Mouse (Mus musculus): ENCODE measurements around the gene Ogg1. TPM values are rescaled to one million over a fixed set of nuclear protein-coding genes. Genes with fewer than 3 reads are reported as not detected.

Ogg1 gene
- polyA plus RNA-seq, 2 experiments = 4.5 to 8.0 TPM

DNA sequence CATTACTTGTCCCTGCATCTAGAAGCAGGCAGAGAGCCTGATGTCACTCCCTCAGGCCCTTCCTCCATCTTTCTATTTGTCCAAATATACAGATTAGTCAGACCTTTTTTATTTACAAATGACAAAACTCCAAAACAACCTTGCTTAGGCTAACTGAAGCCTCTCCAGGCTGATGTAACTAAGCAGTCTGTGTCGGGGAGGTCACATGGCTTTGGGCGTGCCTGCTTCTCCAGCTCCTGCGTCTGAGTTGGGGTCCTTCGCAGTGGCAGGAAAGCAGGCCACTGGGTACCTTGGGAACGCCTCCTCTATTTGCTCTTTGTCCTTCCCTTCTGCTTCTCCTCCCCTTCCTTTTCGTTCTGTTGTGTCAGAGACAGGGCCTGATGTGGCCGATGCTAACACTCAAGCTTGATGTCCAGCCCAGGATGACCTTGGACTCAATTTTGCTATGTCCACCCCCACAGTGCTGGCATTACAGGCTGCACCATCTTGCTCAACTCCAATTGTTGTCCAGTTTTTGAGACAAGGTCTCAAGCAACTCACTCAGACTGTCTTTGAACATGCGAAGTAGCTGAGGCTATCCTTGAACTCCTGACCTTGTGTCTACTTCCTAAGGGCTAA is 37.9 kb downstream of the Ogg1 start:
- H3K9me3 ChIP-seq (ENCODE audit: control insufficient read depth, low read length) = no peaks in the 10 kb centered on the region
- H3K27ac ChIP-seq = no peak overlapping the region
- no peak overlapping the region for H3K9ac ChIP-seq (replicated peaks)
- peaks cover 8% of the 10 kb centered on the region for H3K36me3 ChIP-seq (replicated peaks; ENCODE audit: control insufficient read depth, insufficient read depth, low read depth)
- WGBS (ENCODE audit: insufficient replicate concordance) = 60% methylated on average over 8 of the region's 8 CpGs
- TF ChIP-seq CTCF (IDR thresholded peaks at IDR 0.05; ENCODE audit: low read depth) (no peak), EP300 (IDR thresholded peaks at IDR 0.05; ENCODE audit: low read depth) (no peak)
- DNase-seq (ENCODE audit: low read depth in 3 of 3, low spot score in 3 of 3) (no peak), ATAC-seq (ENCODE audit: insufficient read depth) (no peak)
- no peaks in the 10 kb centered on the region for H3K27me3 ChIP-seq (ENCODE audit: control insufficient read depth, insufficient read depth, low read length)
- H3K4me3 ChIP-seq (ENCODE audit: insufficient read depth in 1 of 2, low read depth in 2 of 2, low read length in 2 of 2) = no peak overlapping the region
- H3K4me1 ChIP-seq (replicated peaks; ENCODE audit: control insufficient read depth in 2 of 2, insufficient read depth in 2 of 2, low read length in 1 of 2) = no peaks in the 10 kb centered on the region
- no peak overlapping the region for H3K4me2 ChIP-seq (ENCODE audit: low read depth)

DNA sequence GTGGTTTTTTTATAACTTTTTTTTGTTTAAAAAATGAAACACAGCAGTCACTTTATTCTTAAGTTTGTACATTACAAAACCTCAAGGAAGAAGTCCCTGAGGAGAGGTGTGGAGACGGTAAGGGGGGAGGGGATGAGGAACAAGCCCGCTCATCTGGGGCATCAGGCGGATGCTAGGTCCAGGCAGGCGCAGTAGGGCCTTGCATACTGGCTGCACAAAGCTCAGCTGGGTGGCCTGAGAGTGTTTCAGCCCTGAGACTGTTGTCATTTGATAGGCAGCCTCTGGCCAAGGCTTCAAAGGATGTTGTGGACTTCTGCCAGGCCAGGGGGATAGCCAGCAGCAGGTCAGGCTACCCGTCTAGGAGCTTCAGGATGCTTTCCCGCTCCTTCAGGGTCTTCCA is 39.9 kb downstream of the Ogg1 start:
- H3K27ac ChIP-seq = no peak overlapping the region
- no peaks in the 10 kb centered on the region for H3K9me3 ChIP-seq (ENCODE audit: control insufficient read depth, low read length)
- no peak overlapping the region for H3K9ac ChIP-seq (replicated peaks)
- no peaks in the 10 kb centered on the region for H3K27me3 ChIP-seq (ENCODE audit: control insufficient read depth, insufficient read depth, low read length)
- TF ChIP-seq EP300 (IDR thresholded peaks at IDR 0.05; ENCODE audit: low read depth) = no peak
- no peak for TF ChIP-seq CTCF (IDR thresholded peaks at IDR 0.05; ENCODE audit: low read depth)
- H3K4me1 ChIP-seq (replicated peaks; ENCODE audit: control insufficient read depth in 2 of 2, insufficient read depth in 2 of 2, low read length in 1 of 2) = no peaks in the 10 kb centered on the region
- WGBS (ENCODE audit: insufficient replicate concordance) = 82% methylated on average over 6 of the region's 6 CpGs
- ATAC-seq (ENCODE audit: insufficient read depth) (no peak), DNase-seq (ENCODE audit: low read depth in 3 of 3, low spot score in 3 of 3) (no peak)
- H3K36me3 ChIP-seq (replicated peaks; ENCODE audit: control insufficient read depth, insufficient read depth, low read depth) = peaks cover 21% of the 10 kb centered on the region
- no peak overlapping the region for H3K4me3 ChIP-seq (ENCODE audit: insufficient read depth in 1 of 2, low read depth in 2 of 2, low read length in 2 of 2)
- no peak overlapping the region for H3K4me2 ChIP-seq (ENCODE audit: low read depth)

DNA sequence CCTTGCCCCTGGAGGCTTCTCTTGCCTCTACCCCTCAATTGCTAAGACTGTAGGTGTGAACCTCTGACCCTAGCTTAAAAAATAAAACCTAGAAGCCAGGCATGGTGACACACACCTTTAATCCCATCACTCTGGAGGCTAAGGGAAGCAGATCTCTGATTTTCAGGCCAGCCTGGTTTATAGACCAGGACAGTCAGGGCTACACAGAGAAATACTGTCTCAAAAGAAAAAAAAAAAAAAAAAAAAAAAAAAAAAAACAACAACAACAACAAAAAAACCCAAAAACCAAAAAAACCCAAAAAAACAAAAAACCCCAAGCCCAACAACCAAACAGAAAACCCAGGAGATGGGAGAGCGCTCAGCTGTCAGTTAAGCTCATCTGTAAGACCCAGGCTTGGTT is 40.8 kb downstream of the Ogg1 start:
- H3K4me3 ChIP-seq (ENCODE audit: insufficient read depth in 1 of 2, low read depth in 2 of 2, low read length in 2 of 2) = no peak overlapping the region
- H3K27ac ChIP-seq = no peak overlapping the region
- no peaks in the 10 kb centered on the region for H3K9me3 ChIP-seq (ENCODE audit: control insufficient read depth, low read length)
- H3K9ac ChIP-seq (replicated peaks) = no peak overlapping the region
- no peaks in the 10 kb centered on the region for H3K27me3 ChIP-seq (ENCODE audit: control insufficient read depth, insufficient read depth, low read length)
- peaks cover 28% of the 10 kb centered on the region for H3K36me3 ChIP-seq (replicated peaks; ENCODE audit: control insufficient read depth, insufficient read depth, low read depth)
- DNase-seq (ENCODE audit: low read depth in 3 of 3, low spot score in 3 of 3) (no peak), ATAC-seq (ENCODE audit: insufficient read depth) (no peak)
- peaks cover 2% of the 10 kb centered on the region in 2 experiments; a peak in 3 of 4 replicates for H3K4me1 ChIP-seq (replicated peaks; ENCODE audit: control insufficient read depth in 2 of 2, insufficient read depth in 2 of 2, low read length in 1 of 2)
- H3K4me2 ChIP-seq (ENCODE audit: low read depth) = no peak overlapping the region
- WGBS (ENCODE audit: insufficient replicate concordance) = 80% methylated on average over 1 of the region's 1 CpGs
- TF ChIP-seq EP300 (IDR thresholded peaks at IDR 0.05; ENCODE audit: low read depth) (no peak), CTCF (IDR thresholded peaks at IDR 0.05; ENCODE audit: low read depth) (no peak)

DNA sequence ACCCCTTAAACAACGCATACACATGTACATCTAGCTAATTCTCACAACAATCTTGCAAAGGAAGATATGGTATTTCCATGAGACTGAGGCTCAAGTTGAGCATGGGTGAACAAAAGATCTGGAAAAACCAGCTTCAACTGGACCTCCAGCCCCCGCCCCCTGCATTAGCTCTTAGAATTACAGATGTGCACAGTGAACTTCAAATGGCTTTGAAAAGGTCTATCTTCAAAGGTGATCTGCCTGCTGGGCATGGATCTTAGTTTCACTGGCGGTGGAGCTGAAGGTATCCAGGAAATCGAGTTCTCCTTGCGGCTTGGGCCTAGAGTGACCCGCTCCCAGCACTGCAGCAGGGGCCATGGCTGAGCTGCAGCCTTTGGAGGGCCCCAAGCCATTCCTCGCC is 41.4 kb downstream of the Ogg1 start:
- H3K4me2 ChIP-seq (ENCODE audit: low read depth) = no peak overlapping the region
- peaks cover 6 to 7% of the 10 kb centered on the region in 2 experiments for H3K4me1 ChIP-seq (replicated peaks; ENCODE audit: control insufficient read depth in 2 of 2, insufficient read depth in 2 of 2, low read length in 1 of 2)
- H3K27me3 ChIP-seq (ENCODE audit: control insufficient read depth, insufficient read depth, low read length) = no peaks in the 10 kb centered on the region
- ATAC-seq (ENCODE audit: insufficient read depth) = no peak
- TF ChIP-seq CTCF (IDR thresholded peaks at IDR 0.05; ENCODE audit: low read depth) = no peak
- no peak for TF ChIP-seq EP300 (IDR thresholded peaks at IDR 0.05; ENCODE audit: low read depth)
- 78% methylated on average over 7 of the region's 7 CpGs for WGBS (ENCODE audit: insufficient replicate concordance)
- no peak overlapping the region for H3K27ac ChIP-seq
- peaks cover 28% of the 10 kb centered on the region for H3K36me3 ChIP-seq (replicated peaks; ENCODE audit: control insufficient read depth, insufficient read depth, low read depth)
- no peak overlapping the region for H3K9ac ChIP-seq (replicated peaks)
- H3K4me3 ChIP-seq (ENCODE audit: insufficient read depth in 1 of 2, low read depth in 2 of 2, low read length in 2 of 2) = no peak overlapping the region
- H3K9me3 ChIP-seq (ENCODE audit: control insufficient read depth, low read length) = no peaks in the 10 kb centered on the region
- no peak for DNase-seq (ENCODE audit: low read depth in 3 of 3, low spot score in 3 of 3)

DNA sequence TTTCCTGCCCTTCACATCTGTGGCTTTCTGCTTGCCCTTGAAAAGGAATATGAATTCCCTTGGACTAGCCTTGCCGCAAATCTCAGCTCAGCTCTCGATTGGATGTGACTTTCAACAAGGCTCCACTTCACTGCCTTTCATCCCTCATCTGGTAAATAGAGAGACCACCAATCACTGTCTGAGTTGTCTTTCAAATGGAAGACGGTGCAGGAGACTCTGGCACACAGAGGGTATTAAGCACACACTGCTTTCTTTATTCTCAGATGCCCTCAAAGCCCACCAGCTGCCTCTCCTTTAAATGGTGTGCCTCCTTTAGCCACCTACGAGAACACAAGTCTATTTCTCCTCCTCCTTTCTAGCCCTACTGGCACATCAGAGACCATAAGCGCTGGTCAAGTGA is 41.8 kb downstream of the Ogg1 start:
- ATAC-seq (ENCODE audit: insufficient read depth) (no peak), DNase-seq (ENCODE audit: low read depth in 3 of 3, low spot score in 3 of 3) (no peak)
- Histone ChIP-seq H3K9me3 (ENCODE audit: control insufficient read depth, low read length) (no peaks in the 10 kb centered on the region), H3K4me1 (replicated peaks; ENCODE audit: control insufficient read depth in 2 of 2, insufficient read depth in 2 of 2, low read length in 1 of 2) (peaks cover 10 to 12% of the 10 kb centered on the region in 2 experiments), H3K4me2 (ENCODE audit: low read depth) (no peak overlapping the region), H3K27me3 (ENCODE audit: control insufficient read depth, insufficient read depth, low read length) (no peaks in the 10 kb centered on the region), H3K27ac (no peak overlapping the region), H3K36me3 (replicated peaks; ENCODE audit: control insufficient read depth, insufficient read depth, low read depth) (peaks cover 28% of the 10 kb centered on the region), H3K4me3 (ENCODE audit: insufficient read depth in 1 of 2, low read depth in 2 of 2, low read length in 2 of 2) (no peak overlapping the region), H3K9ac (replicated peaks) (no peak overlapping the region)
- TF ChIP-seq CTCF (IDR thresholded peaks at IDR 0.05; ENCODE audit: low read depth) (no peak), EP300 (IDR thresholded peaks at IDR 0.05; ENCODE audit: low read depth) (no peak)
- WGBS (ENCODE audit: insufficient replicate concordance) = 90% methylated on average over 5 of the region's 5 CpGs
